Mouse (Mus musculus) midbrain, embryonic 10.5 days (tissue): ENCODE measurements around the gene Zdhhc18. TPM values are rescaled to one million over a fixed set of nuclear protein-coding genes. Genes with fewer than 3 reads are reported as not detected.
A peak's percentile ranks its signal among the peaks of the same experiment; 100 is the strongest.

ENCODE experiments used
- DNase-seq: peaks from one replicate; pipeline ENCODE4 v3.0.0-alpha.2; 2017; ENCODE audit warnings: low spot score
- H3K27ac ChIP-seq: fragments of 300-500 bp; sonication (generic); replicated peaks from 2 replicates; pipeline ENCODE4 v1.5.1; 2016; ENCODE audit warnings: mild to moderate bottlenecking
- H3K27me3 ChIP-seq: fragments of 300-500 bp; sonication (generic); 2 replicates; pipeline ENCODE4 v1.6.1; 2016; ENCODE audit warnings: low read depth, mild to moderate bottlenecking; ENCODE audit not compliant: poor library complexity, severe bottlenecking
- H3K36me3 ChIP-seq: fragments of 300-500 bp; sonication (generic); 2 replicates; pipeline ENCODE4 v1.6.1; 2016; ENCODE audit warnings: mild to moderate bottlenecking, moderate library complexity
- H3K4me1 ChIP-seq: fragments of 300-500 bp; sonication (generic); 2 replicates; pipeline ENCODE4 v1.6.1; 2016
- H3K4me3 ChIP-seq: fragments of 300-500 bp; sonication (generic); 2 replicates; pipeline ENCODE4 v1.5.1; 2016; ENCODE audit warnings: mild to moderate bottlenecking, moderate library complexity
- H3K9me3 ChIP-seq: fragments of 300-500 bp; sonication (generic); replicated peaks from 2 replicates; pipeline ENCODE4 v1.6.1; 2016; ENCODE audit warnings: mild to moderate bottlenecking
- WGBS: fragments of 180-500 bp; shearing (Covaris S2); methylation state at CpG from one replicate; pipeline ENCODE4 v1.1.7; 2016; 5-methylcytosine and 5-hydroxymethylcytosine counted together
- polyA plus RNA-seq: library from polyadenylated mRNA; unstranded; fragments of >200 nt; fragmentation: Nextera tagmentation; extraction: Ambion mirVana; gene quantifications from 2 replicates; pipeline ENCODE4 v1.2.1, GENCODE M21; 2016

The Zdhhc18 gene
- polyA plus RNA-seq, 1 experiment from 2014 or later, result 3.0 TPM

GRCm38 (mm10) chr4:133633332-133634042, 16.5 kb downstream of the Zdhhc18 start:
- WGBS, result 8% methylated on average over 47 of the region's 47 CpGs
- Histone ChIP-seq H3K27me3 (0 out of 2 replicates have a peak, but pooled peaks cover 3% of the 10 kb centered on the region), H3K4me1 (peaks cover 27% of the 10 kb centered on the region), H3K36me3 (no peaks in the 10 kb centered on the region), H3K9me3 (no peaks in the 10 kb centered on the region), H3K4me3 (peak overlapping the region; percentile 93), H3K27ac (peak overlapping the region; percentile 87)
- peak; percentile 88 for DNase-seq

GRCm38 (mm10) chr4:133632483-133633327, 17.2 kb downstream of the Zdhhc18 start:
- H3K4me3 ChIP-seq, result peak overlapping the region; percentile 93
- H3K36me3 ChIP-seq, result no peaks in the 10 kb centered on the region
- peak overlapping the region; percentile 87 for H3K27ac ChIP-seq
- no peak for DNase-seq
- no peaks in the 10 kb centered on the region for H3K9me3 ChIP-seq
- 0 out of 2 replicates have a peak, but pooled peaks cover 3% of the 10 kb centered on the region for H3K27me3 ChIP-seq
- H3K4me1 ChIP-seq, result peaks cover 27% of the 10 kb centered on the region
- 2% methylated on average over 56 of the region's 69 CpGs for WGBS

GRCm38 (mm10) chr4:133631769-133632411, 18.1 kb downstream of the Zdhhc18 start:
- H3K4me3 ChIP-seq, result peak overlapping the region; percentile 93
- WGBS, result 49% methylated on average over 9 of the region's 9 CpGs
- peaks cover 4% of the 10 kb centered on the region for H3K36me3 ChIP-seq
- H3K27me3 ChIP-seq, result 0 out of 2 replicates have a peak, but pooled peaks cover 3% of the 10 kb centered on the region
- H3K27ac ChIP-seq, result no peak overlapping the region; the same call in 1 of the 2 replicates
- DNase-seq, result no peak
- peaks cover 29% of the 10 kb centered on the region for H3K4me1 ChIP-seq
- H3K9me3 ChIP-seq, result no peaks in the 10 kb centered on the region

- no peak for DNase-seq
- 0 out of 2 replicates have a peak, but pooled peaks cover 3% of the 10 kb centered on the region for H3K27me3 ChIP-seq
- WGBS, result 87% methylated on average over 14 of the region's 14 CpGs
- H3K4me1 ChIP-seq, result peaks cover 34% of the 10 kb centered on the region
- no peak overlapping the region; the same call in 1 of the 2 replicates for H3K4me3 ChIP-seq
- peaks cover 10% of the 10 kb centered on the region for H3K36me3 ChIP-seq
- H3K27ac ChIP-seq, result no peak overlapping the region
- no peaks in the 10 kb centered on the region for H3K9me3 ChIP-seq
Observed at GRCm38 (mm10) chr4:133631071-133631768, 18.7 kb downstream of the Zdhhc18 start.

GRCm38 (mm10) chr4:133630326-133630920, 19.5 kb downstream of the Zdhhc18 start:
- WGBS, result 92% methylated on average over 8 of the region's 8 CpGs
- Histone ChIP-seq H3K36me3 (peaks cover 18% of the 10 kb centered on the region), H3K27me3 (0 out of 2 replicates have a peak, but pooled peaks cover 3% of the 10 kb centered on the region), H3K27ac (no peak overlapping the region), H3K9me3 (no peaks in the 10 kb centered on the region), H3K4me3 (no peak overlapping the region), H3K4me1 (peaks cover 42% of the 10 kb centered on the region)
- DNase-seq, result no peak

- Histone ChIP-seq H3K4me1 (peaks cover 43% of the 10 kb centered on the region), H3K27ac (no peak overlapping the region), H3K36me3 (peaks cover 30% of the 10 kb centered on the region), H3K9me3 (no peaks in the 10 kb centered on the region), H3K27me3 (0 out of 2 replicates have a peak, but pooled peaks cover 3% of the 10 kb centered on the region), H3K4me3 (no peak overlapping the region)
- no peak for DNase-seq
- 93% methylated on average over 7 of the region's 7 CpGs for WGBS
Observed at GRCm38 (mm10) chr4:133629191-133629590, 20.8 kb downstream of the Zdhhc18 start.

GRCm38 (mm10) chr4:133628517-133628916, 21.4 kb downstream of the Zdhhc18 start:
- no peak overlapping the region for H3K27ac ChIP-seq
- WGBS, result 88% methylated on average over 2 of the region's 2 CpGs
- peaks cover 36% of the 10 kb centered on the region for H3K36me3 ChIP-seq
- peaks cover 38% of the 10 kb centered on the region for H3K4me1 ChIP-seq
- H3K4me3 ChIP-seq, result no peak overlapping the region
- 0 out of 2 replicates have a peak, but pooled peaks cover 3% of the 10 kb centered on the region for H3K27me3 ChIP-seq
- no peaks in the 10 kb centered on the region for H3K9me3 ChIP-seq
- DNase-seq, result no peak

- no peak for DNase-seq
- peaks cover 42% of the 10 kb centered on the region for H3K36me3 ChIP-seq
Observed at GRCm38 (mm10) chr4:133627039-133627438, 22.9 kb downstream of the Zdhhc18 start.

GRCm38 (mm10) chr4:133626621-133627020, 23.3 kb downstream of the Zdhhc18 start:
- H3K9me3 ChIP-seq, result no peaks in the 10 kb centered on the region
- no peaks in the 10 kb centered on the region for H3K27me3 ChIP-seq
- H3K4me3 ChIP-seq, result no peak overlapping the region
- DNase-seq, result no peak
- peaks cover 44% of the 10 kb centered on the region for H3K36me3 ChIP-seq
- 87% methylated on average over 9 of the region's 9 CpGs for WGBS
- peaks cover 24% of the 10 kb centered on the region for H3K4me1 ChIP-seq
- H3K27ac ChIP-seq, result 0 out of 2 replicates have a peak overlapping the region, but pooled peaks have one; percentile 28

More at GRCm38 (mm10) chr4:133627039-133627438, 22.9 kb downstream of the Zdhhc18 start:
- Histone ChIP-seq H3K27ac (0 out of 2 replicates have a peak overlapping the region, but pooled peaks have one; percentile 28), H3K4me1 (peaks cover 28% of the 10 kb centered on the region), H3K9me3 (no peaks in the 10 kb centered on the region), H3K4me3 (no peak overlapping the region), H3K27me3 (0 out of 2 replicates have a peak, but pooled peaks cover 2% of the 10 kb centered on the region)
- WGBS, result 93% methylated on average over 14 of the region's 14 CpGs

GRCm38 (mm10) chr4:133626221-133626620, 23.7 kb downstream of the Zdhhc18 start:
- Histone ChIP-seq H3K27ac (peak overlapping the region; percentile 23; the same call in 1 of the 2 replicates), H3K36me3 (peaks cover 46% of the 10 kb centered on the region), H3K4me1 (peaks cover 20% of the 10 kb centered on the region), H3K27me3 (no peaks in the 10 kb centered on the region), H3K9me3 (no peaks in the 10 kb centered on the region), H3K4me3 (no peak overlapping the region)
- 47% methylated on average over 5 of the region's 5 CpGs for WGBS
- no peak for DNase-seq

- no peak for DNase-seq
- H3K36me3 ChIP-seq, result peaks cover 52% of the 10 kb centered on the region
- H3K27me3 ChIP-seq, result no peaks in the 10 kb centered on the region
- H3K4me3 ChIP-seq, result no peak overlapping the region
- H3K27ac ChIP-seq, result peak overlapping the region; percentile 28; the same call in 1 of the 2 replicates
- peaks cover 15% of the 10 kb centered on the region; the same call in 1 of the 2 replicates for H3K4me1 ChIP-seq
- H3K9me3 ChIP-seq, result no peaks in the 10 kb centered on the region
- WGBS, result 52% methylated on average over 11 of the region's 11 CpGs
Observed at GRCm38 (mm10) chr4:133625621-133626071, 24.3 kb downstream of the Zdhhc18 start.
